Mouse (Mus musculus) MEL (cell line): ENCODE results near the gene Cdh23. TPM values are rescaled to one million over a fixed set of nuclear protein-coding genes. Genes with fewer than 3 reads are reported as not detected.

Source experiments
- DNase-seq: peaks from one replicate; pipeline ENCODE4 v3.0.0; 2011; ENCODE audit warnings: low read depth, low spot score
- H3K27ac ChIP-seq: 2 replicates; pipeline ENCODE4 v1.5.1; 2012; ENCODE audit warnings: low read depth, mild to moderate bottlenecking, control low read depth, low read length, moderate library complexity; ENCODE audit not compliant: control insufficient read depth
- H3K27me3 ChIP-seq, 2 experiments: fragments of 150-350 bp in 1 of 2; sonication (generic) in 1 of 2; 2 replicates each; pipeline ENCODE4 v1.6.1; 2012; ENCODE audit warnings: low read length in 2 of 2, mild to moderate bottlenecking in 2 of 2, improper control_type of control experiment in 1 of 2, moderate library complexity in 1 of 2; ENCODE audit not compliant: insufficient read depth in 2 of 2, control insufficient read depth in 1 of 2
- H3K36me3 ChIP-seq, 2 experiments: 2 replicates each; pipeline ENCODE4 v1.6.1; 2012 to 2014; ENCODE audit warnings: low read length in 2 of 2, improper control_type of control experiment in 1 of 2, inconsistent platforms in 1 of 2, mild to moderate bottlenecking in 1 of 2; ENCODE audit not compliant: insufficient read depth in 2 of 2, control insufficient read depth in 1 of 2
- H3K4me1 ChIP-seq, 2 experiments: fragments of 150-350 bp in 1 of 2; sonication (generic) in 1 of 2; 2 replicates each; pipeline ENCODE4 v1.6.1; 2012; ENCODE audit warnings: low read length in 2 of 2, improper control_type of control experiment in 1 of 2, mild to moderate bottlenecking in 1 of 2; ENCODE audit not compliant: insufficient read depth in 2 of 2, control insufficient read depth in 1 of 2
- H3K4me3 ChIP-seq, 2 experiments: fragments of 150-350 bp in 1 of 2; sonication (generic) in 1 of 2; 2 replicates each; pipeline ENCODE4 v1.5.1; 2012; ENCODE audit warnings: low read depth in 2 of 2, low read length in 2 of 2, mild to moderate bottlenecking in 2 of 2, moderate library complexity in 2 of 2, control low read depth in 1 of 2, improper control_type of control experiment in 1 of 2; ENCODE audit not compliant: control insufficient read depth in 1 of 2, insufficient read depth in 1 of 2
- H3K79me2 ChIP-seq: 2 replicates; pipeline ENCODE4 v1.6.1; 2012; ENCODE audit warnings: mild to moderate bottlenecking, low read length, moderate library complexity; ENCODE audit not compliant: control insufficient read depth, poor library complexity, insufficient read depth
- H3K9ac ChIP-seq: 2 replicates; pipeline ENCODE4 v1.6.1; 2012; ENCODE audit warnings: low read depth, mild to moderate bottlenecking, control low read depth, low read length, moderate library complexity; ENCODE audit not compliant: control insufficient read depth, poor library complexity, severe bottlenecking
- H3K9me3 ChIP-seq: fragments of 150-350 bp; sonication (generic); replicated peaks from 2 replicates; pipeline ENCODE4 v1.6.1; 2012; ENCODE audit warnings: mild to moderate bottlenecking, low read length, improper control_type of control experiment, moderate library complexity; ENCODE audit not compliant: insufficient read depth
- BHLHE40 ChIP-seq: IDR thresholded peaks from 2 replicates; pipeline ENCODE4 v1.6.1; 2012; ENCODE audit warnings: low read depth, mild to moderate bottlenecking, inconsistent platforms, low read length, improper control_type of control experiment, borderline replicate concordance
- CHD1 ChIP-seq: IDR thresholded peaks from 2 replicates; pipeline ENCODE4 v1.6.1; 2012; ENCODE audit warnings: low read depth, mild to moderate bottlenecking, inconsistent platforms, low read length, improper control_type of control experiment
- CTCF ChIP-seq, 3 experiments: IDR thresholded peaks in 2 of 3; conservative IDR thresholded peaks in 1 of 3; 2 replicates each; pipeline ENCODE4 v1.5.1; 2011 to 2012; ENCODE audit warnings: low read length in 3 of 3, low read depth in 2 of 3, mild to moderate bottlenecking in 2 of 3, improper control_type of control experiment in 1 of 3, inconsistent platforms in 1 of 3, mixed read lengths in 1 of 3, moderate library complexity in 1 of 3; ENCODE audit not compliant: control insufficient read depth in 1 of 3, insufficient read depth in 1 of 3, poor library complexity in 1 of 3, severe bottlenecking in 1 of 3
- ELF1 ChIP-seq: IDR thresholded peaks from 2 replicates; pipeline ENCODE4 v1.6.1; 2014; ENCODE audit warnings: low read depth, mild to moderate bottlenecking, inconsistent platforms, low read length, improper control_type of control experiment, moderate library complexity
- EP300 ChIP-seq, 2 experiments: IDR thresholded peaks; 2 replicates each; pipeline ENCODE4 v1.6.1; 2011; ENCODE audit warnings: improper control_type of control experiment in 2 of 2, low read length in 2 of 2, low read depth in 1 of 2, mild to moderate bottlenecking in 1 of 2
- ETS1 ChIP-seq: IDR thresholded peaks from 2 replicates; pipeline ENCODE4 v1.6.1; 2012; ENCODE audit warnings: low read depth, mild to moderate bottlenecking, inconsistent platforms, low read length, improper control_type of control experiment, moderate library complexity
- GATA1 ChIP-seq: IDR thresholded peaks from 2 replicates; pipeline ENCODE4 v1.6.1; 2011; ENCODE audit warnings: low read depth, low read length, improper control_type of control experiment
- JUND ChIP-seq: IDR thresholded peaks from 2 replicates; pipeline ENCODE4 v1.6.1; 2011; ENCODE audit warnings: low read depth, mild to moderate bottlenecking, improper control_type of control experiment, low read length
- KAT2A ChIP-seq: conservative IDR thresholded peaks from 2 replicates; pipeline ENCODE4 v1.6.1; 2012; ENCODE audit warnings: low read depth, low read length, improper control_type of control experiment, inconsistent platforms
- MAFK ChIP-seq: IDR thresholded peaks from 2 replicates; pipeline ENCODE4 v1.6.1; 2011; ENCODE audit warnings: low read depth, mild to moderate bottlenecking, low read length, improper control_type of control experiment, borderline replicate concordance
- MAX ChIP-seq: IDR thresholded peaks from 2 replicates; pipeline ENCODE4 v1.6.1; 2011; ENCODE audit warnings: low read length, improper control_type of control experiment
- MAZ ChIP-seq: IDR thresholded peaks from 2 replicates; pipeline ENCODE4 v1.6.1; 2012; ENCODE audit warnings: low read depth, mild to moderate bottlenecking, inconsistent platforms, low read length, improper control_type of control experiment
- MEF2A ChIP-seq: IDR thresholded peaks from 2 replicates; pipeline ENCODE4 v1.6.1; 2014; ENCODE audit warnings: low read depth, mild to moderate bottlenecking, inconsistent platforms, low read length, improper control_type of control experiment; ENCODE audit not compliant: poor library complexity, insufficient replicate concordance, severe bottlenecking; ENCODE audit errors: extremely low read depth
- MXI1 ChIP-seq: IDR thresholded peaks from 2 replicates; pipeline ENCODE4 v1.6.1; 2011; ENCODE audit warnings: mild to moderate bottlenecking, low read depth, low read length, improper control_type of control experiment
- MYB ChIP-seq: IDR thresholded peaks from 2 replicates; pipeline ENCODE4 v1.6.1; 2011; ENCODE audit warnings: mild to moderate bottlenecking, low read depth, low read length, improper control_type of control experiment
- MYC ChIP-seq: IDR thresholded peaks from 2 replicates; pipeline ENCODE4 v1.6.1; 2011; ENCODE audit warnings: low read depth, mild to moderate bottlenecking, low read length, improper control_type of control experiment, moderate library complexity
- NELFE ChIP-seq: IDR thresholded peaks from 2 replicates; pipeline ENCODE4 v1.6.1; 2011; ENCODE audit warnings: low read depth, low read length, improper control_type of control experiment
- NRF1 ChIP-seq: IDR thresholded peaks from 2 replicates; pipeline ENCODE4 v1.6.1; 2014; ENCODE audit warnings: low read depth, mild to moderate bottlenecking, inconsistent platforms, low read length, improper control_type of control experiment, moderate library complexity; ENCODE audit not compliant: poor library complexity, insufficient read depth, severe bottlenecking
- POLR2AphosphoS2 ChIP-seq: IDR thresholded peaks from 2 replicates; pipeline ENCODE4 v1.6.1; 2011; ENCODE audit warnings: low read length, improper control_type of control experiment
- SMC3 ChIP-seq: IDR thresholded peaks from 2 replicates; pipeline ENCODE4 v1.6.1; 2011; ENCODE audit warnings: low read depth, low read length, improper control_type of control experiment
- TBP ChIP-seq: IDR thresholded peaks from 2 replicates; pipeline ENCODE4 v1.8.0; 2011; ENCODE audit warnings: low read depth, low read length, improper control_type of control experiment
- USF2 ChIP-seq, 2 experiments: IDR thresholded peaks; 2 replicates each; pipeline ENCODE4 v1.6.1; 2011 to 2012; ENCODE audit warnings: improper control_type of control experiment in 2 of 2, low read length in 2 of 2, borderline replicate concordance in 1 of 2, inconsistent platforms in 1 of 2, low read depth in 1 of 2, mild to moderate bottlenecking in 1 of 2; ENCODE audit not compliant: insufficient read depth in 1 of 2
- ZC3H11A ChIP-seq: IDR thresholded peaks from 2 replicates; pipeline ENCODE4 v1.6.1; 2012; ENCODE audit warnings: low read depth, mild to moderate bottlenecking, inconsistent platforms, low read length, improper control_type of control experiment
- ZKSCAN1 ChIP-seq: IDR thresholded peaks from 2 replicates; pipeline ENCODE4 v1.6.1; 2012; ENCODE audit warnings: low read depth, mild to moderate bottlenecking, inconsistent platforms, low read length, improper control_type of control experiment, moderate library complexity
- ZMIZ1 ChIP-seq: IDR thresholded peaks from 2 replicates; pipeline ENCODE4 v1.6.1; 2012; ENCODE audit warnings: low read depth, mild to moderate bottlenecking, inconsistent platforms, low read length, improper control_type of control experiment, moderate library complexity
- ZNF384 ChIP-seq: IDR thresholded peaks from 2 replicates; pipeline ENCODE4 v1.6.1; 2012; ENCODE audit warnings: low read depth, mild to moderate bottlenecking, inconsistent platforms, low read length, improper control_type of control experiment
- polyA plus RNA-seq, 2 experiments: library from polyadenylated mRNA; stranded (reverse) in 1 of 2; unstranded in 1 of 2; fragments of >175 nt in 1 of 2; fragments of >200 nt in 1 of 2; gene quantifications; 2 replicates each; pipeline versions ENCODE4 v1.2.1 to v1.2.4; 2012; ENCODE audit warnings: low replicate concordance in 2 of 2, low read depth in 1 of 2; ENCODE audit not compliant: insufficient read length in 2 of 2, insufficient read depth in 1 of 2, missing spikeins in 1 of 2
- total RNA-seq: library from RNA; depleted of rRNA; stranded (reverse); fragments of 300-350 nt; gene quantifications from 2 replicates; pipeline ENCODE4 v1.2.3, GENCODE M21; 2012

The Cdh23 gene
- total and polyA plus RNA-seq, 3 experiments, result 0.04 TPM; not detected in 2

- H3K9ac ChIP-seq, result no peak overlapping the region
- no peaks in the 10 kb centered on the region for H3K36me3 ChIP-seq
- H3K4me3 ChIP-seq, result no peak overlapping the region
- H3K27ac ChIP-seq, result no peak overlapping the region
- no peak for DNase-seq
- no peaks in the 10 kb centered on the region for H3K4me1 ChIP-seq
- TF ChIP-seq MAFK, result no peak
- no peak for TF ChIP-seq NELFE
- TF ChIP-seq MYB, result no peak
- TF ChIP-seq MAZ, result no peak
- no peak for TF ChIP-seq POLR2AphosphoS2
- no peak for TF ChIP-seq CTCF (IDR thresholded peaks at IDR 0.05 in 2 of 3, conservative IDR thresholded peaks at IDR 0.05 in 1 of 3; ENCODE audit: control insufficient read depth in 1 of 3, insufficient read depth in 1 of 3, low read depth in 2 of 3, low read length in 3 of 3, poor library complexity in 1 of 3, severe bottlenecking in 1 of 3)
- TF ChIP-seq NRF1, result no peak
- TF ChIP-seq KAT2A, result no peak
- TF ChIP-seq JUND, result no peak
- no peak for TF ChIP-seq ETS1
- no peak for TF ChIP-seq ZMIZ1
- no peak for TF ChIP-seq USF2 (IDR thresholded peaks at IDR 0.05; ENCODE audit: borderline replicate concordance in 1 of 2, insufficient read depth in 1 of 2, low read depth in 1 of 2, low read length in 2 of 2)
- TF ChIP-seq GATA1, result no peak
- TF ChIP-seq ZNF384, result no peak
- no peaks in the 10 kb centered on the region for H3K79me2 ChIP-seq
- no peaks in the 10 kb centered on the region for H3K9me3 ChIP-seq
- H3K27me3 ChIP-seq, result no peaks in the 10 kb centered on the region
Observed at GRCm38 (mm10) chr10:60498538-60498937, 197.8 kb downstream of the Cdh23 start.

- TF ChIP-seq USF2 (IDR thresholded peaks at IDR 0.05; ENCODE audit: borderline replicate concordance in 1 of 2, insufficient read depth in 1 of 2, low read depth in 1 of 2, low read length in 2 of 2) (no peak), EP300 (IDR thresholded peaks at IDR 0.05; ENCODE audit: low read depth in 1 of 2, low read length in 2 of 2) (no peak), CHD1 (no peak), MAFK (no peak), CTCF (IDR thresholded peaks at IDR 0.05 in 2 of 3, conservative IDR thresholded peaks at IDR 0.05 in 1 of 3; ENCODE audit: control insufficient read depth in 1 of 3, insufficient read depth in 1 of 3, low read depth in 2 of 3, low read length in 3 of 3, poor library complexity in 1 of 3, severe bottlenecking in 1 of 3) (no peak), SMC3 (no peak), ELF1 (no peak), MYC (no peak), BHLHE40 (no peak), ETS1 (no peak), ZNF384 (no peak), ZKSCAN1 (no peak), MXI1 (no peak), MEF2A (no peak), MAX (no peak), ZC3H11A (no peak), TBP (no peak)
- TF ChIP-seq, all 39 proteins: peak for 0
- Histone ChIP-seq H3K9ac (no peak overlapping the region), H3K36me3 (no peaks in the 10 kb centered on the region), H3K4me1 (no peaks in the 10 kb centered on the region), H3K4me3 (no peak overlapping the region), H3K27ac (no peak overlapping the region), H3K9me3 (no peaks in the 10 kb centered on the region), H3K79me2 (no peaks in the 10 kb centered on the region), H3K27me3 (no peaks in the 10 kb centered on the region)
- DNase-seq, result no peak
Observed at GRCm38 (mm10) chr10:60495070-60495469, 201.2 kb downstream of the Cdh23 start.
